Mouse (Mus musculus) MEL (cell line): ENCODE measurements at regions not wholly inside any gene's neighbourhood (a gene's known extent, or its start where the extent isn't known, plus 50 kb on each side); places are given as distances from the start of the nearest gene placed in this dataset.

Experiments
- DNase-seq: peaks from one replicate; pipeline ENCODE4 v3.0.0; 2011; ENCODE audit warnings: low read depth, low spot score
- H3K27ac ChIP-seq: 2 replicates; pipeline ENCODE4 v1.5.1; 2012; ENCODE audit warnings: low read depth, mild to moderate bottlenecking, control low read depth, low read length, moderate library complexity; ENCODE audit not compliant: control insufficient read depth
- H3K27me3 ChIP-seq, 2 experiments: fragments of 150-350 bp in 1 of 2; sonication (generic) in 1 of 2; 2 replicates each; pipeline ENCODE4 v1.6.1; 2012; ENCODE audit warnings: low read length in 2 of 2, mild to moderate bottlenecking in 2 of 2, improper control_type of control experiment in 1 of 2, moderate library complexity in 1 of 2; ENCODE audit not compliant: insufficient read depth in 2 of 2, control insufficient read depth in 1 of 2
- H3K36me3 ChIP-seq, 2 experiments: 2 replicates each; pipeline ENCODE4 v1.6.1; 2012 to 2014; ENCODE audit warnings: low read length in 2 of 2, improper control_type of control experiment in 1 of 2, inconsistent platforms in 1 of 2, mild to moderate bottlenecking in 1 of 2; ENCODE audit not compliant: insufficient read depth in 2 of 2, control insufficient read depth in 1 of 2
- H3K4me1 ChIP-seq, 2 experiments: fragments of 150-350 bp in 1 of 2; sonication (generic) in 1 of 2; 2 replicates each; pipeline ENCODE4 v1.6.1; 2012; ENCODE audit warnings: low read length in 2 of 2, improper control_type of control experiment in 1 of 2, mild to moderate bottlenecking in 1 of 2; ENCODE audit not compliant: insufficient read depth in 2 of 2, control insufficient read depth in 1 of 2
- H3K4me3 ChIP-seq, 2 experiments: fragments of 150-350 bp in 1 of 2; sonication (generic) in 1 of 2; 2 replicates each; pipeline ENCODE4 v1.5.1; 2012; ENCODE audit warnings: low read depth in 2 of 2, low read length in 2 of 2, mild to moderate bottlenecking in 2 of 2, moderate library complexity in 2 of 2, control low read depth in 1 of 2, improper control_type of control experiment in 1 of 2; ENCODE audit not compliant: control insufficient read depth in 1 of 2, insufficient read depth in 1 of 2
- H3K79me2 ChIP-seq: 2 replicates; pipeline ENCODE4 v1.6.1; 2012; ENCODE audit warnings: mild to moderate bottlenecking, low read length, moderate library complexity; ENCODE audit not compliant: control insufficient read depth, poor library complexity, insufficient read depth
- H3K9ac ChIP-seq: 2 replicates; pipeline ENCODE4 v1.6.1; 2012; ENCODE audit warnings: low read depth, mild to moderate bottlenecking, control low read depth, low read length, moderate library complexity; ENCODE audit not compliant: control insufficient read depth, poor library complexity, severe bottlenecking
- H3K9me3 ChIP-seq: fragments of 150-350 bp; sonication (generic); replicated peaks from 2 replicates; pipeline ENCODE4 v1.6.1; 2012; ENCODE audit warnings: mild to moderate bottlenecking, low read length, improper control_type of control experiment, moderate library complexity; ENCODE audit not compliant: insufficient read depth
- BHLHE40 ChIP-seq: IDR thresholded peaks from 2 replicates; pipeline ENCODE4 v1.6.1; 2012; ENCODE audit warnings: low read depth, mild to moderate bottlenecking, inconsistent platforms, low read length, improper control_type of control experiment, borderline replicate concordance
- CHD2 ChIP-seq: IDR thresholded peaks from 2 replicates; pipeline ENCODE4 v1.6.1; 2011; ENCODE audit warnings: low read length, improper control_type of control experiment
- CTCF ChIP-seq, 3 experiments: IDR thresholded peaks in 2 of 3; conservative IDR thresholded peaks in 1 of 3; 2 replicates each; pipeline ENCODE4 v1.5.1; 2011 to 2012; ENCODE audit warnings: low read length in 3 of 3, low read depth in 2 of 3, mild to moderate bottlenecking in 2 of 3, improper control_type of control experiment in 1 of 3, inconsistent platforms in 1 of 3, mixed read lengths in 1 of 3, moderate library complexity in 1 of 3; ENCODE audit not compliant: control insufficient read depth in 1 of 3, insufficient read depth in 1 of 3, poor library complexity in 1 of 3, severe bottlenecking in 1 of 3
- E2F4 ChIP-seq: IDR thresholded peaks from 2 replicates; pipeline ENCODE4 v1.6.1; 2011; ENCODE audit warnings: low read depth, low read length, improper control_type of control experiment, borderline replicate concordance
- EP300 ChIP-seq, 2 experiments: IDR thresholded peaks; 2 replicates each; pipeline ENCODE4 v1.6.1; 2011; ENCODE audit warnings: improper control_type of control experiment in 2 of 2, low read length in 2 of 2, low read depth in 1 of 2, mild to moderate bottlenecking in 1 of 2
- GATA1 ChIP-seq: IDR thresholded peaks from 2 replicates; pipeline ENCODE4 v1.6.1; 2011; ENCODE audit warnings: low read depth, low read length, improper control_type of control experiment
- HCFC1 ChIP-seq: IDR thresholded peaks from 2 replicates; pipeline ENCODE4 v1.6.1; 2012; ENCODE audit warnings: low read depth, mild to moderate bottlenecking, inconsistent platforms, low read length, improper control_type of control experiment, moderate library complexity
- JUND ChIP-seq: IDR thresholded peaks from 2 replicates; pipeline ENCODE4 v1.6.1; 2011; ENCODE audit warnings: low read depth, mild to moderate bottlenecking, improper control_type of control experiment, low read length
- MAX ChIP-seq: IDR thresholded peaks from 2 replicates; pipeline ENCODE4 v1.6.1; 2011; ENCODE audit warnings: low read length, improper control_type of control experiment
- MXI1 ChIP-seq: IDR thresholded peaks from 2 replicates; pipeline ENCODE4 v1.6.1; 2011; ENCODE audit warnings: mild to moderate bottlenecking, low read depth, low read length, improper control_type of control experiment
- NELFE ChIP-seq: IDR thresholded peaks from 2 replicates; pipeline ENCODE4 v1.6.1; 2011; ENCODE audit warnings: low read depth, low read length, improper control_type of control experiment
- POLR2A ChIP-seq, 2 experiments: IDR thresholded peaks; 2 replicates each; pipeline ENCODE4 v1.6.1; 2011 to 2012; ENCODE audit warnings: low read length in 2 of 2, mild to moderate bottlenecking in 2 of 2, control low read depth in 1 of 2, improper control_type of control experiment in 1 of 2, low read depth in 1 of 2, moderate library complexity in 1 of 2; ENCODE audit not compliant: control insufficient read depth in 1 of 2, insufficient read depth in 1 of 2, poor library complexity in 1 of 2
- POLR2AphosphoS2 ChIP-seq: IDR thresholded peaks from 2 replicates; pipeline ENCODE4 v1.6.1; 2011; ENCODE audit warnings: low read length, improper control_type of control experiment
- RAD21 ChIP-seq: IDR thresholded peaks from 2 replicates; pipeline ENCODE4 v1.6.1; 2011; ENCODE audit warnings: mild to moderate bottlenecking, low read depth, low read length, improper control_type of control experiment
- RCOR1 ChIP-seq: IDR thresholded peaks from 2 replicates; pipeline ENCODE4 v1.6.1; 2012; ENCODE audit warnings: low read depth, mild to moderate bottlenecking, inconsistent platforms, low read length, improper control_type of control experiment
- UBTF ChIP-seq: IDR thresholded peaks from 2 replicates; pipeline ENCODE4 v1.6.1; 2012; ENCODE audit warnings: low read depth, mild to moderate bottlenecking, inconsistent platforms, low read length, improper control_type of control experiment, moderate library complexity, borderline replicate concordance; ENCODE audit not compliant: insufficient read depth
- USF1 ChIP-seq: IDR thresholded peaks from 2 replicates; pipeline ENCODE4 v1.6.1; 2014; ENCODE audit warnings: low read depth, mild to moderate bottlenecking, inconsistent platforms, low read length, improper control_type of control experiment, moderate library complexity
- ZMIZ1 ChIP-seq: IDR thresholded peaks from 2 replicates; pipeline ENCODE4 v1.6.1; 2012; ENCODE audit warnings: low read depth, mild to moderate bottlenecking, inconsistent platforms, low read length, improper control_type of control experiment, moderate library complexity

DNA sequence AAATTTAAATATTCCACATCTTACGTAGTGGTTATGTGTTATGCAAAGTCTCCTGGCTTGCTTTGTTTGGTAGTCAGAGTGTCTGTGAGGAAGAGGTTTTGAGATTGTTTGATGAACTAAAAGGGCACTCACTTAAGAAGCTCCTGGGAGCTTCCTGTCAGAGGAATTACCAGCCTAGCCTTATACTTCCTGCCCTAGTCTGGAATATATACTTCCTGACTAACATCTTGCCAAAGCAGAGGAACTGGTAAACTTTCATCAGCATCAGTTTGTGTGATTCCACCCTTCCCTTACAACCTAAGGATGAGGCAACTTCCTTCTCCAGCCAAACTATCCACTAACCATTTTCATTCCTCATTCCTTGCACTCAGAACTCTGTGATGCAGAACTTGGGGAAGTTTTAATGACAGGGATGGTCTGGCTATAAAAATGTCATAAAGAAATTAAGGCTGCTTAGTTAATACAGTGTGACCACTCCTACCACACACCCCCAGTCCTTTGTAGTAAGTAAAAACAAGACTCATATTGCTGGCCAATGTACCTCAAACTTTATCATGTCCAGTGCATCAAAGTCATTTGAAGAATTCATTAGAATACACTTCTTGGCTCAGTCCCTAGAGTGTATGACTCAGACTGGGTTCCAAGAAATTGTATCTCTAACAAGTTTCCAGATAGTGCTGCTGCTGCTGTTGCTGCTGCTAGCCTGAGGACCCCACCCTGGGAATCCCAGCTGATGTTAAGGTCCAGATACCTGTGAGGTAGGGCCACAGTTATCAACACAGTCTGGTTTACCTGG is 133.4 kb upstream of the Ccdc122 start:
- Histone ChIP-seq H3K27ac (no peak overlapping the region), H3K4me3 (no peak overlapping the region), H3K4me1 (no peaks in the 10 kb centered on the region), H3K9me3 (no peaks in the 10 kb centered on the region), H3K36me3 (no peaks in the 10 kb centered on the region), H3K27me3 (no peaks in the 10 kb centered on the region), H3K9ac (no peak overlapping the region), H3K79me2 (no peaks in the 10 kb centered on the region)
- no peak for TF ChIP-seq CHD2
- no peak for TF ChIP-seq USF1
- TF ChIP-seq CTCF (IDR thresholded peaks at IDR 0.05 in 2 of 3, conservative IDR thresholded peaks at IDR 0.05 in 1 of 3; ENCODE audit: control insufficient read depth in 1 of 3, insufficient read depth in 1 of 3, low read depth in 2 of 3, low read length in 3 of 3, poor library complexity in 1 of 3, severe bottlenecking in 1 of 3), result no peak
- no peak for TF ChIP-seq E2F4
- no peak for TF ChIP-seq POLR2A (IDR thresholded peaks at IDR 0.05; ENCODE audit: control insufficient read depth in 1 of 2, insufficient read depth in 1 of 2, low read depth in 1 of 2, low read length in 2 of 2, poor library complexity in 1 of 2)
- DNase-seq, result no peak

DNA sequence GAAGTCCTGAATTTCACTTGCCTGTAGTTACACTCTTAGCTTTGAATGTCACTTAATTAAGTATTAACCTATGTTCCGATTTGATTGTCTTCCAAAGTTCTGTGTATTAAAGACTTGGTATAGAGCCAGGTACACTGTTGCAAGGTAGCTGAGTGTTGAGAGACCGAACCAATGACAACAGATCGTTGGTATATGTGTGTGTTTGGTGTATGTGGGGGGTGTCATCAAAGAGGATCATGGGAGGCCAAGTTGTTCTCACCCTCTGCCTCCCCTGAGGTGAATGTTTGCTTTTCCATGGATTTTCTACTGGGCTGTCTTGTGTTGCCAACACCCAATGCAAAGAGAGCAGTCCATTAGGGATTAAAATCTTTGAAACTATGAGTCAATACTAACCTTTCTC is 135.1 kb upstream of the Ccdc122 start:
- Histone ChIP-seq H3K9ac (no peak overlapping the region), H3K4me1 (no peaks in the 10 kb centered on the region), H3K27me3 (no peaks in the 10 kb centered on the region), H3K36me3 (no peaks in the 10 kb centered on the region), H3K27ac (no peak overlapping the region), H3K4me3 (no peak overlapping the region), H3K79me2 (no peaks in the 10 kb centered on the region), H3K9me3 (no peaks in the 10 kb centered on the region)
- DNase-seq, result no peak
- TF ChIP-seq JUND, result no peak
- TF ChIP-seq POLR2AphosphoS2, result no peak
- TF ChIP-seq EP300 (IDR thresholded peaks at IDR 0.05; ENCODE audit: low read depth in 1 of 2, low read length in 2 of 2), result no peak
- TF ChIP-seq HCFC1, result no peak
- TF ChIP-seq RAD21, result no peak
- no peak for TF ChIP-seq CHD2
- TF ChIP-seq UBTF, result no peak
- no peak for TF ChIP-seq RCOR1
- TF ChIP-seq MXI1, result no peak
- TF ChIP-seq ZMIZ1, result no peak
- no peak for TF ChIP-seq MAX
- TF ChIP-seq POLR2A (IDR thresholded peaks at IDR 0.05; ENCODE audit: control insufficient read depth in 1 of 2, insufficient read depth in 1 of 2, low read depth in 1 of 2, low read length in 2 of 2, poor library complexity in 1 of 2), result no peak
- TF ChIP-seq GATA1, result no peak
- TF ChIP-seq BHLHE40, result no peak
- no peak for TF ChIP-seq NELFE
- TF ChIP-seq, all 39 proteins: peak for 0
